Mouse (Mus musculus) lung, adult 2 months (tissue): ENCODE measurements around the gene Zbtb18. TPM values are rescaled to one million over a fixed set of nuclear protein-coding genes. Genes with fewer than 3 reads are reported as not detected.
"Not testable (repeated sequence)": the region's sequence is repeated elsewhere in the genome, so short reads cannot be mapped to it uniquely, and the experiment has no call there.

Source experiments
- DNase-seq: peaks from one replicate; pipeline ENCODE4 v3.0.0; 2022
- H3K4me1 ChIP-seq: fragments of 200-500 bp; 2 replicates; pipeline ENCODE4 v1.6.1; 2011; ENCODE audit warnings: low read length; ENCODE audit not compliant: control insufficient read depth, insufficient read depth
- H3K4me3 ChIP-seq: fragments of 200-500 bp; replicated peaks from 2 replicates; pipeline ENCODE3; 2011; ENCODE audit warnings: low read depth, mild to moderate bottlenecking, control low read depth, low read length; ENCODE audit errors: extremely low read depth
- CTCF ChIP-seq: fragments of 200-500 bp; IDR thresholded peaks from 2 replicates; pipeline ENCODE4 v1.5.1; 2011; ENCODE audit warnings: mild to moderate bottlenecking, low read length, control low read depth; ENCODE audit not compliant: insufficient read depth
- POLR2A ChIP-seq: fragments of 200-500 bp; IDR thresholded peaks from 2 replicates; pipeline ENCODE4 v1.6.1; 2011; ENCODE audit warnings: low read depth, mild to moderate bottlenecking, control low read depth, low read length, borderline replicate concordance; ENCODE audit errors: extremely low read depth
- WGBS: fragments of 180-500 bp; shearing (Covaris S2); methylation state at CpG from one replicate; pipeline ENCODE4 v1.1.7; 2018; 5-methylcytosine and 5-hydroxymethylcytosine counted together
- polyA plus RNA-seq: library from polyadenylated mRNA; depleted of rRNA; stranded (reverse); fragments of >200 nt; gene quantifications from 2 replicates; pipeline ENCODE4 v1.2.3, GENCODE M21; 2012

The Zbtb18 gene
- polyA plus RNA-seq, 1 experiment, result 18.0 TPM

DNA sequence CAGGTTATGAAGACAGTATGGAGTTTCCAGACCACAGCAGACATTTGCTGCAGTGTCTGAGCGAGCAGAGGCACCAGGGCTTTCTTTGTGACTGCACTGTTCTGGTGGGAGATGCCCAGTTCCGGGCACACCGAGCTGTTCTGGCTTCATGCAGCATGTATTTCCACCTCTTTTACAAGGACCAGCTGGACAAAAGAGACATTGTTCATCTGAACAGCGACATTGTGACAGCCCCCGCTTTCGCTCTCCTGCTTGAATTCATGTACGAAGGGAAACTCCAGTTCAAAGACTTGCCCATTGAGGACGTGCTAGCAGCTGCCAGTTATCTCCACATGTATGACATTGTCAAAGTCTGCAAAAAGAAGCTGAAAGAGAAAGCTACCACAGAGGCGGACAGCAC lies 4.9 kb downstream of the Zbtb18 start:
- WGBS, result 49% methylated on average over 9 of the region's 9 CpGs
- no peak for DNase-seq
- Histone ChIP-seq H3K4me1 (peaks cover 11% of the 10 kb centered on the region), H3K4me3 (no peak overlapping the region)
- no peak for TF ChIP-seq POLR2A
- TF ChIP-seq CTCF, result no peak

DNA sequence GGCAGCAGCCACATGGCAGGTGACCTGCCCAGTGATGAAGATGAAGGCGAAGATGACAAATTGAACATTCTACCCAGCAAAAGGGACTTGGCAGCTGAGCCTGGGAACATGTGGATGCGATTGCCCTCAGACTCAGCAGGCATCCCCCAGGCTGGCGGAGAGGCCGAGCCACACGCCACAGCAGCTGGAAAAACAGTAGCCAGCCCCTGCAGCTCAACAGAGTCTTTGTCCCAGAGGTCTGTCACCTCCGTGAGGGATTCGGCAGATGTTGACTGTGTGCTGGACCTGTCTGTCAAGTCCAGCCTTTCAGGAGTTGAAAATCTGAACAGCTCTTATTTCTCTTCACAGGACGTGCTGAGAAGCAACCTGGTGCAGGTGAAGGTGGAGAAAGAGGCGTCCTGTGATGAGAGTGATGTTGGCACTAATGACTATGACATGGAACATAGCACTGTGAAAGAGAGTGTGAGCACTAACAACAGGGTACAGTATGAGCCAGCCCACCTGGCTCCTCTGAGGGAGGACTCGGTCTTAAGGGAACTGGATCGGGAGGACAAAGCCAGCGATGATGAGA lies 5.5 kb downstream of the Zbtb18 start:
- no peak overlapping the region for H3K4me3 ChIP-seq
- WGBS, result 83% methylated on average over 12 of the region's 12 CpGs
- no peak for DNase-seq
- TF ChIP-seq CTCF (no peak), POLR2A (no peak)
- H3K4me1 ChIP-seq, result peaks cover 11% of the 10 kb centered on the region

DNA sequence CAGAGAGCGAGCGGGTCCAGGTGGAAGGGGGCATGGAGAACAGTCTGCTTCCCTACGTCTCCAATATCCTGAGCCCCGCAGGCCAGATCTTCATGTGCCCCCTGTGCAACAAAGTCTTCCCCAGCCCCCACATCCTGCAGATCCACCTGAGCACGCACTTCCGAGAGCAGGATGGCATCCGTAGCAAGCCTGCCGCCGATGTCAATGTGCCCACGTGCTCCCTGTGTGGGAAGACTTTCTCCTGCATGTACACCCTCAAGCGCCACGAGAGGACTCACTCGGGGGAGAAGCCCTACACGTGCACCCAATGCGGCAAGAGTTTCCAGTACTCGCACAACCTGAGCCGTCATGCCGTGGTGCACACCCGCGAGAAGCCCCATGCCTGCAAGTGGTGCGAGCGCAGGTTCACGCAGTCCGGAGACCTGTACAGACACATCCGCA lies 6.0 kb downstream of the Zbtb18 start:
- no peak for TF ChIP-seq CTCF
- no peak for TF ChIP-seq POLR2A
- Histone ChIP-seq H3K4me1 (peaks cover 11% of the 10 kb centered on the region), H3K4me3 (no peak overlapping the region)
- no peak for DNase-seq
- WGBS, result 92% methylated on average over 25 of the region's 25 CpGs

DNA sequence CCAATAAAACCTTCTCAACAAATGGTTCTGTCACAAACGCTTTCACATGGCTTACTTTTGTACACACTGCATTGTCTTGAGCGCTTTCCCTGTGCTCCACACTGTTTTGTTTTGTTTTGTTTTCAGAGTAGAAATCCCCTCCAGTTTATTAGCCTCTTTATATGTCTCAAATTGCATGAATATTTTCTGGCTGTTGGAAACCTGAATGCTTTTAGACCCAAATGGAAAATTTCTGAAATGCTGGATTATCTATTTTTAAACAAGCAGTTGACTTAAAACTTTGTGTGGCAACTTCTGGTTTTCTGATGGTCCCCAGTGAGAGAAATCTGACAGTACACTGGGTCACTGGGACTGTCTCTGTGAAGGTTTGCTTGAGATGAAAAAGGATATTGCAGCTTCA lies 6.8 kb downstream of the Zbtb18 start:
- 73% methylated on average over 2 of the region's 2 CpGs for WGBS
- H3K4me1 ChIP-seq, result peaks cover 11% of the 10 kb centered on the region
- TF ChIP-seq POLR2A (no peak), CTCF (no peak)
- no peak for DNase-seq
- H3K4me3 ChIP-seq, result no peak overlapping the region

DNA sequence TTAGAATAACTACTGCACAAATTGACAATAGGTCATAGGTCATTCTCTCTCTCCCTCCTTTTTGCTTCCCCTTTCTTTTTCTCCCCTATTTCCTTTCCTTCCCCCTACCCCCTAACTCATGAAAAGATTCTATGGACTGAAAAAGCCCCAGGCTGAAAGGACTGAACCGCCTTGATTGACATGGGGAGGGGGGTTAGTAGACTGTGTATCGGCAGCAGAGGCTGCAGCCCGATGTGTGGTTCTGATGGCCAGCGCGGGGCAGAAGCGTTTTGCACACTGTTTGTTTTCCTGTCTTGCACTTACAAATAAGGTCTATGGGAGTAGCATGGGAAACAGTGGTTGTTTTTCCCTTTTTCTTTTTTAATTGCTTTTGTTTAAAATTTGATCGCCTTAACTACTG lies 7.7 kb downstream of the Zbtb18 start:
- 71% methylated on average over 7 of the region's 7 CpGs for WGBS
- H3K4me3 ChIP-seq, H3K4me1 ChIP-seq, DNase-seq: not testable (repeated sequence)

DNA sequence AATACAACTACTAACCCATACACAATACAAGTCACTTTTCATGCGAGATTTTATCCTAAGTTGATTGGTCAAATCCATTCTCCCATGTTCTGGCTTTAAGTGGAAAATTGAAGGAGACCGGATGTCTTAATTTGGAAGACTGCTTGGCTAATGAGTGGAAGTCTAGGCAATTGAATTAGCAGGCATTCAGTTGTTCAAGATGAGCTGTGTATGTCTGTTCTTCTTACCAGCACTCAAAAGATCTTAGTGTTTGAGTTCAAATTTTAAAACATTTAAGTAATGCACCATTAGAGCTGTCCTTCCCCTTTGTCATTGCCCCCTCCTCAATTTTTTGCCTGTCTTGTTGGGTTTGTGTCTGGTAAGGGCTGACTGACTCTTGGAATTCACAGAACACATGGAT lies 8.9 kb downstream of the Zbtb18 start:
- Histone ChIP-seq H3K4me3 (no peak overlapping the region), H3K4me1 (peaks cover 3% of the 10 kb centered on the region; the same call in 1 of the 2 replicates)
- DNase-seq, result no peak
- TF ChIP-seq POLR2A (no peak), CTCF (no peak)
- 89% methylated on average over 2 of the region's 2 CpGs for WGBS

DNA sequence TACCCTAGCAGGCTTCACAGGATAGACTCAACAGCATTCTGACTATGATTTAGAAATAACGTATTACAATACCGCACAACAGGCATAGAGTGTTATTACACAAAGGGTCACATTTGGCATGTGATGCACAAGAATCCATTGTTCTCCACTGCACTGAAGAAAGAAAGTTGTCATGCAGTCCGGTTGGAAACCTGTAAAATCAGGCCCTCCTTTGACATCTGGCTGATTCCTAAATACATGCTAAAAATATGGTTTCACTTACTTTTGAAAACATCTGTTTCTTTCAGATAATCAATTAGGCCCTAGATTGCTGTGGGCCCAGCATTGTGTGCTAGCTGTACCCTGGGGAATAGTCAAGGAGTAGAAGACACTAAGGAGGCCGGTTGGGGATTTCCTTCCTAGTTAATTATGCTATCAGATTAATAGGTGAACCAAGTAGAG lies 9.9 kb downstream of the Zbtb18 start:
- DNase-seq, result no peak
- no peak overlapping the region for H3K4me3 ChIP-seq
- WGBS, result 59% methylated on average over 4 of the region's 4 CpGs
- TF ChIP-seq POLR2A (no peak), CTCF (no peak)
- 0 out of 2 replicates have a peak, but pooled peaks cover 3% of the 10 kb centered on the region for H3K4me1 ChIP-seq

DNA sequence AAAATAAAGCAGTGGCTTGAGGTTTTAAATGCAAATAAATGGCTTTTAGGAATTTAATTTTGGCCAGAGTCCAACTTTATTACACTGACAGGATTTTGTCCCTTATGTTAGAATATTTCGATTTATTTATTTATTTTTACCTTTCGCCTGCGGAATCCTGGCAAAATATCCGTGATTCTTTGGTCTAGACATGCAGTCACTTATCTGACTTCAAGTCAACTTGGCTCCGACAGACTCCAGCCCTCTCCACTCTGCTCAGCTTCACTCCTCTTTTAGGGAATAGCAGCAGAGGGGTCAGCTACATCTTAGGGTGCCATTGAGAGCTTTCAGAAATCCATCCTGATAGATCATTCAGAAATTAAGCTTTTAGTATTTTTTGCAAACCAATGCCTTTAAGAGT lies 10.8 kb downstream of the Zbtb18 start:
- WGBS, result 58% methylated on average over 5 of the region's 5 CpGs
- no peak for TF ChIP-seq CTCF
- TF ChIP-seq POLR2A, result no peak
- no peak overlapping the region for H3K4me3 ChIP-seq
- H3K4me1 ChIP-seq, result no peaks in the 10 kb centered on the region
- no peak for DNase-seq

DNA sequence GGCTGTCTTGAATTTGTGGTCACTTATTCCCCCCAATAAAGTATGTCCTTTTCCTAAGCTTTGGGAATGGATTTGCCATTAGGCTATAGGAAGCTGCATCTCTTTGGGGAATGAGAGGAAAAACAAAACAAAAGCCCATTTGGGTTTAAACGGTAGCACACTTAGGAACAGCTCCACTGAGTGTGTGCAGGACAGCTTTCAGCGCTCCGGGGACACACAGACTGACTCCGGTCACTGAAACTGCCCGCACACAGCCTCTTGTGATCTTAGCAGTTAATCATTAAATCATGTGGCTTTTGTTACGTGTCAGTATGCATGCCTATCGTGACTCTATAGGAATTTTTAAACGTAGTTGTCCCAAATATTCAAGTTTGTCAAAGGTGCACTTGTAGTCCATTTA lies 11.7 kb downstream of the Zbtb18 start:
- no peak for TF ChIP-seq POLR2A
- TF ChIP-seq CTCF, result no peak
- WGBS, result 61% methylated on average over 8 of the region's 8 CpGs
- no peak overlapping the region for H3K4me3 ChIP-seq
- H3K4me1 ChIP-seq, result no peaks in the 10 kb centered on the region
- DNase-seq, result no peak

DNA sequence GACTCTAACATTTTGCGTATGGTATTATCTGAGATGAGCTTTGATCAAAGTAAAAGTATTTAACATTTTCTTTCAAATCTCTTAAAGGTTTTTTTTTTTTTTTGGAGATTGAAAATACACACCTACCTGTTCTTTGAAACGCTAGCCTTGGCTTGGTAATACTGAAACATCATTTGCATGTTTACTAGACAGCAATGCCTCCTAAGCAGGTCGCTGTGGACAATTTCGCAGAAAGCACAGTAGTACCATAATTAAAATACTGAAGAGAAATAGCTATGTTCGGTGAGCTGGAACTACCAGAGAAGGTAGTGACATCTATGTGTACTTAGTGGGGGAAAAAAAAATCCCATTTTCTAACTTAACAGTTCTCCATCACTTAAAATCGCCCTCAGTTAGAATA lies 12.3 kb downstream of the Zbtb18 start:
- no peak for DNase-seq
- TF ChIP-seq POLR2A, result no peak
- TF ChIP-seq CTCF, result no peak
- Histone ChIP-seq H3K4me3 (no peak overlapping the region), H3K4me1 (no peaks in the 10 kb centered on the region)
- 87% methylated on average over 6 of the region's 6 CpGs for WGBS

DNA sequence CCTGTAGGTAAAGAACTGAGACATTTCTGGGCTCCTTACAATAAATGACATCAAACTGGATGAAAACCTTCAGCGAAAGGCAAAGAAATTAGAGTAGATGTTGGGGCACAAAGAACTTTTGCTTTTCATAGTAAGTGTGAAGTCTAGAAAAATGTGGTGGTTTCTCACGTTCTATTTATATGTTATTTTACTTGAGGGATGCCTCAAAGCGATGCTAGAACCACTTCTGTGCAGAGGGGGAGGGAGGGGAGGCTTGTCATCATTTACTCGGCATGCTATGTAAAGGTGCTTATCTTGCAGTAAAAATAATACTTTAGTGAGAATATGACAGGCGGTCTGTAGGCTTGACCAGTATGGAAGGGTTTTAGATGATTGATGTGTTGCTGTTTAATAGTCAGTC lies 13.3 kb downstream of the Zbtb18 start:
- TF ChIP-seq POLR2A, result no peak
- TF ChIP-seq CTCF, result no peak
- DNase-seq, result no peak
- WGBS, result 74% methylated on average over 5 of the region's 5 CpGs
- H3K4me3 ChIP-seq, result no peak overlapping the region
- H3K4me1 ChIP-seq, result no peaks in the 10 kb centered on the region
